Mouse (Mus musculus) small intestine, adult 2 months (tissue): Measurements from ENCODE around the gene Fam71f1.

ENCODE experiments used
- CTCF ChIP-seq: fragments of 200-500 bp; IDR thresholded peaks from 2 replicates; pipeline ENCODE4 v1.5.1; 2012; ENCODE audit warnings: low read depth, mild to moderate bottlenecking, control low read depth, inconsistent platforms, low read length, moderate library complexity, mixed read lengths; ENCODE audit not compliant: insufficient replicate concordance, insufficient read length; ENCODE audit errors: extremely low read depth
- POLR2A ChIP-seq: fragments of 200-500 bp; IDR thresholded peaks from 2 replicates; pipeline ENCODE4 v1.6.1; 2012; ENCODE audit warnings: low read depth, mild to moderate bottlenecking, control low read depth, inconsistent platforms, low read length, moderate library complexity

DNA sequence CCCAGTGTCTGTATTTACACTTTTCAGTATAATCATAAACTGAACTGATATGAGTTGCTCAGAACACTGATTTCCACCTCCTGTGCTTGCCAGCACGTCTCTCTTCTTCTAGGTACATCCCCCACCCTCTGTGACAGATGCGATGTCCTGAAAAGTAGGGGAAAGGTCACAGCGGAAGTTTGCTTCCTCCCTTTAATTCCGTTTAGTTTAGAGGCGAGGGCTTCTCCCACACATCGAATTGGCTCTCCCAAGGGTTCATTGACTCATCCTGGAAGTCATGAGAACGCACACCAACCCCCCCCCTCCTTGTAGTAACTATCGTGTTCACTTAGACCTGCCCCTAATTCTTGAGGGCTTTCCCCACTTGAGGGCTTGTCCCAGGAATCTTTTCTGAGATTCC is 48.0 kb upstream of the Fam71f1 start:
- TF ChIP-seq CTCF (no peak), POLR2A (no peak)
